Mouse (Mus musculus): ENCODE data around the gene Tssk2.

- TF ChIP-seq CTCF (conservative IDR thresholded peaks at IDR 0.05; ENCODE audit: insufficient read depth, insufficient read length, low read depth, low read length) = no peak
- TF ChIP-seq POLR2A (IDR thresholded peaks at IDR 0.05; ENCODE audit: low read depth, low read length) = no peak
Observed at GRCm38 (mm10) chr16:17929631-17930030, 31.2 kb downstream of the Tssk2 start.

Data from kidney, adult 2 months (tissue).